Mouse (Mus musculus) liver, embryonic 14.5 days (tissue): Measurements from ENCODE around the gene Borcs6.

Experiments
- CTCF ChIP-seq: IDR thresholded peaks from 2 replicates; pipeline ENCODE4 v1.5.1; 2016; ENCODE audit warnings: antibody characterized with exemption, low read depth, control low read depth
- EP300 ChIP-seq: IDR thresholded peaks from 2 replicates; pipeline ENCODE4 v1.6.1; 2016; ENCODE audit warnings: antibody characterized with exemption, low read depth

- TF ChIP-seq CTCF (no peak), EP300 (no peak)
Observed at GRCm38 (mm10) chr11:69085608-69086007, 26.1 kb downstream of the Borcs6 start.
